In genomic region chr5:92148248-92148647, GRCm38 (mm10) we compare ENCODE assay signal across 31 mouse cellular contexts.
"Had no signal": no experiment of that assay in that cellular context is flagged by ENCODE, and none has a peak within 500 bp of the region (broad histone marks: within the 10 kb centered on the region; RNA-seq: fewer than 3 reads in every experiment).

No protein-coding gene starts in this region.

- H3K27me3 ChIP-seq: limb, embryonic 12.5 days; limb, embryonic 13.5 days; limb, embryonic 15.5 days; liver, embryonic 12.5 days; liver, embryonic 13.5 days; liver, embryonic 15.5 days; lung, embryonic 15.5 days; megakaryocyte, embryonic 14.5 days; midbrain, embryonic 12.5 days; midbrain, embryonic 13.5 days; midbrain, embryonic 15.5 days; neural tube, embryonic 12.5 days had no signal

- DNase-seq: left cerebral cortex, postnatal 4 days; liver; liver, embryonic 13.5 days; liver, postnatal 0 days; lung, adult 18-20 months; lung, adult 2 months; lung, embryonic 14.5 days; lung, postnatal 10 days; lung, postnatal 14 days; lung, postnatal 36 days; lung, postnatal 4 days; midbrain, embryonic 14.5 days had no signal

- H3K4me3 ChIP-seq: left cerebral cortex, adult 2 months; limb, embryonic 10.5 days; limb, embryonic 12.5 days; limb, embryonic 13.5 days; limb, embryonic 15.5 days; liver, embryonic 12.5 days; liver, embryonic 13.5 days; liver, embryonic 15.5 days; lung, embryonic 15.5 days; midbrain, embryonic 10.5 days; midbrain, embryonic 12.5 days; midbrain, embryonic 13.5 days; midbrain, embryonic 15.5 days; neural tube, embryonic 12.5 days had no signal

- H3K36me3 ChIP-seq: lung, embryonic 15.5 days; midbrain, embryonic 15.5 days had no signal

- H3K4me1 ChIP-seq: limb, embryonic 10.5 days; limb, embryonic 12.5 days; limb, embryonic 13.5 days; limb, embryonic 15.5 days; lung, embryonic 15.5 days; midbrain, embryonic 10.5 days; midbrain, embryonic 12.5 days; midbrain, embryonic 13.5 days; midbrain, embryonic 15.5 days; neural tube, embryonic 12.5 days had no signal

- H3K4me2 ChIP-seq: limb, embryonic 12.5 days; limb, embryonic 13.5 days; limb, embryonic 15.5 days; liver, embryonic 13.5 days; liver, embryonic 15.5 days; lung, embryonic 14.5 days; lung, embryonic 15.5 days; midbrain, embryonic 11.5 days; midbrain, embryonic 12.5 days; midbrain, embryonic 13.5 days; midbrain, embryonic 15.5 days; neural tube, embryonic 12.5 days had no signal

- H3K9me3 ChIP-seq: limb, embryonic 10.5 days; limb, embryonic 12.5 days; limb, embryonic 13.5 days; limb, embryonic 15.5 days; liver, embryonic 12.5 days; liver, embryonic 13.5 days; liver, embryonic 15.5 days; lung, embryonic 15.5 days; midbrain, embryonic 10.5 days; midbrain, embryonic 12.5 days; midbrain, embryonic 13.5 days; midbrain, embryonic 15.5 days; neural tube, embryonic 12.5 days had no signal

- H3K27ac ChIP-seq: left cerebral cortex, adult 2 months; limb, embryonic 10.5 days; limb, embryonic 12.5 days; limb, embryonic 13.5 days; limb, embryonic 15.5 days; lung, embryonic 15.5 days; macrophage; midbrain, embryonic 10.5 days; midbrain, embryonic 12.5 days; midbrain, embryonic 13.5 days; midbrain, embryonic 15.5 days; neural tube, embryonic 12.5 days had no signal

- H3K9ac ChIP-seq: limb, embryonic 12.5 days; limb, embryonic 13.5 days; limb, embryonic 15.5 days; liver, embryonic 14.5 days; liver, embryonic 15.5 days; liver, postnatal 0 days; lung, embryonic 14.5 days; lung, embryonic 15.5 days; midbrain, embryonic 12.5 days; midbrain, embryonic 13.5 days; midbrain, embryonic 15.5 days; neural tube, embryonic 12.5 days had no signal

- ATAC-seq: liver, embryonic 12.5 days; liver, postnatal 0 days; lung, postnatal 0 days; midbrain, embryonic 13.5 days; midbrain, embryonic 15.5 days; midbrain, embryonic 16.5 days had no signal
